8 mouse cellular contexts compared by ENCODE assay signal in genomic region chr15:12119129-12119466, GRCm38 (mm10). TPM values are rescaled to one million over a fixed set of nuclear protein-coding genes. Genes with fewer than 3 reads are reported as not detected.
DNase-seq lines count a peak whose midpoint lies in the region; ATAC-seq and TF ChIP-seq lines count a peak whose summit lies in the region.

No protein-coding gene starts in this region.

- no peak for ATAC-seq in embryonic facial prominence, embryonic 13.5 days (ENCODE audit: insufficient number of reproducible peaks, insufficient read depth, low FRiP score, low TSS enrichment, low read depth)
- ATAC-seq in intestine, postnatal 0 days, result no peak
- no peak for ATAC-seq in neural tube, embryonic 15.5 days (ENCODE audit: low FRiP score)

- 7% methylated on average over 7 of the region's 7 CpGs for WGBS in lung, adult 2 months
- WGBS in embryonic facial prominence, embryonic 13.5 days, result 8% methylated on average over 7 of the region's 7 CpGs
- WGBS in intestine, postnatal 0 days, result 2% methylated on average over 7 of the region's 7 CpGs
- 4% methylated on average over 7 of the region's 7 CpGs for WGBS in neural tube, embryonic 15.5 days

- peak overlapping the region; percentile 85 for H3K4me2 ChIP-seq in embryonic facial prominence, embryonic 13.5 days
- peak overlapping the region; percentile 78 for H3K4me2 ChIP-seq in intestine, postnatal 0 days (replicated peaks; ENCODE audit: low read depth)
- H3K4me2 ChIP-seq in neural tube, embryonic 15.5 days, result peak overlapping the region; percentile 67

- no peak for TF ChIP-seq POLR2A in lung, adult 2 months (IDR thresholded peaks at IDR 0.05; ENCODE audit: borderline replicate concordance, extremely low read depth, low read depth, low read length)

- H3K9me3 ChIP-seq in embryonic facial prominence, embryonic 13.5 days, result no peaks in the 10 kb centered on the region
- H3K9me3 ChIP-seq in intestine, postnatal 0 days (ENCODE audit: control insufficient read depth), result no peaks in the 10 kb centered on the region
- no peaks in the 10 kb centered on the region for H3K9me3 ChIP-seq in neural tube, embryonic 15.5 days (replicated peaks)

- H3K4me3 ChIP-seq in lung, adult 2 months (replicated peaks; ENCODE audit: extremely low read depth, low read depth, low read length), result peak overlapping the region; percentile 98
- H3K4me3 ChIP-seq in embryonic facial prominence, embryonic 13.5 days, result peak overlapping the region; percentile 81
- peak overlapping the region; percentile 99 for H3K4me3 ChIP-seq in intestine, postnatal 0 days (ENCODE audit: low read depth, low read length)
- H3K4me3 ChIP-seq in neural tube, embryonic 15.5 days (replicated peaks), result peak overlapping the region; percentile 94

- H3K4me1 ChIP-seq in lung, adult 2 months (ENCODE audit: control insufficient read depth, insufficient read depth, low read length), result peaks cover 7% of the 10 kb centered on the region
- peaks cover 15% of the 10 kb centered on the region for H3K4me1 ChIP-seq in embryonic facial prominence, embryonic 13.5 days
- no peaks in the 10 kb centered on the region for H3K4me1 ChIP-seq in intestine, postnatal 0 days (replicated peaks; ENCODE audit: control insufficient read depth, insufficient read depth, low read length)
- peaks cover 21% of the 10 kb centered on the region for H3K4me1 ChIP-seq in neural tube, embryonic 15.5 days

- H3K36me3 ChIP-seq in embryonic facial prominence, embryonic 13.5 days, result no peaks in the 10 kb centered on the region; the same call in 1 of the 2 replicates
- no peaks in the 10 kb centered on the region for H3K36me3 ChIP-seq in intestine, postnatal 0 days (ENCODE audit: control insufficient read depth, insufficient read depth)
- H3K36me3 ChIP-seq in neural tube, embryonic 15.5 days, result no peaks in the 10 kb centered on the region

- H3K27me3 ChIP-seq in embryonic facial prominence, embryonic 13.5 days, result no peaks in the 10 kb centered on the region
- no peaks in the 10 kb centered on the region for H3K27me3 ChIP-seq in intestine, postnatal 0 days (replicated peaks; ENCODE audit: control insufficient read depth, insufficient read depth, low read length)
- H3K27me3 ChIP-seq in neural tube, embryonic 15.5 days (replicated peaks), result no peaks in the 10 kb centered on the region

- no peak for TF ChIP-seq CTCF in lung, adult 2 months (IDR thresholded peaks at IDR 0.05; ENCODE audit: insufficient read depth, low read length)
- TF ChIP-seq CTCF in intestine, postnatal 0 days (IDR thresholded peaks at IDR 0.05; ENCODE audit: low read depth), result no peak

- H3K9ac ChIP-seq in embryonic facial prominence, embryonic 13.5 days, result peak overlapping the region; percentile 97
- peak overlapping the region; percentile 100; the same call in 1 of the 2 replicates for H3K9ac ChIP-seq in intestine, postnatal 0 days (ENCODE audit: low read depth, low read length)
- peak overlapping the region; percentile 94 for H3K9ac ChIP-seq in neural tube, embryonic 15.5 days (replicated peaks)

- DNase-seq in lung, adult 2 months, result no peak
- DNase-seq in lung, postnatal 25 days (ENCODE audit: low spot score), result no peak
- no peak for DNase-seq in ovary, postnatal 10 days (ENCODE audit: low spot score)
- no peak for DNase-seq in left cerebral cortex, adult 11 months (ENCODE audit: low spot score)
- DNase-seq in frontal cortex, postnatal 14 days (ENCODE audit: low spot score in 2 of 2), result no peak

- H3K27ac ChIP-seq in embryonic facial prominence, embryonic 13.5 days, result peak overlapping the region; percentile 90
- peak overlapping the region; percentile 98; the same call in 1 of the 2 replicates for H3K27ac ChIP-seq in intestine, postnatal 0 days (ENCODE audit: low read depth, low read length)
- H3K27ac ChIP-seq in neural tube, embryonic 15.5 days (replicated peaks), result peak overlapping the region; percentile 92

RNA-seq across cellular contexts. Expression of gene Zfr, which starts 1.5 kb away (rescaled TPM):
- 107 TPM in 2 replicates for polyA plus RNA-seq in lung, adult 2 months (2012; rRNA removed)
- 125 TPM in 2 replicates for polyA plus RNA-seq in embryonic facial prominence, embryonic 13.5 days (2015; fragmentation: Nextera tagmentation; extraction: Ambion mirVana)
- polyA plus RNA-seq in intestine, postnatal 0 days (2015; fragmentation: Nextera tagmentation; extraction: Ambion mirVana), result 47.9 and 52.1 TPM in 2 replicates
- 162 and 173 TPM in 2 replicates for polyA plus RNA-seq in neural tube, embryonic 15.5 days (2015; fragmentation: Nextera tagmentation; extraction: Ambion mirVana)
